9 mouse cellular contexts compared by ENCODE assay signal in the genomic region with DNA sequence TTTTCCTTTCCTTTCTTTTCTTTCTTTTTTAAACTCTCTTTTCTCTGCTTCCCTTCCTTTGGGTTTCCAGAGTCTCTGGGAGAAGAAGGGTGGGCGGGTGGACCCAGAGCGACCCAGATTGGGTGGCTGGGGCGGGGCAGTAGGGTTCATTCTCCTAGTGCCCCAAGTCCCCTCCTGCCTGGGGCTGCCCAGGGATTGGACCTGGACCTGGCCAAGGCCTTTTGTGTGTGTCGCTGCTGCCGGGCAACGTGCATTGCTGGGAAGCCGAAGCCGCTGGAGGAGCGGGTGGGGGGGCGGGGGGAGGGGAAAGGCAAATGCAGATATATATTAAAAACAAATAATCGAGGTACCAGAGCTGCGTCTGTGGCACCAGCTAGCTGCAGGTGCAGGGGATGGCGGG. TPM values are rescaled to one million over a fixed set of nuclear protein-coding genes. Genes with fewer than 3 reads are reported as not detected.
DNase-seq lines count a peak whose midpoint lies in the region; ATAC-seq and TF ChIP-seq lines count a peak whose summit lies in the region.
"Had no signal": no experiment of that assay in that cellular context is flagged by ENCODE, and none has a peak within 500 bp of the region (broad histone marks: within the 10 kb centered on the region; RNA-seq: fewer than 3 reads in every experiment).

No protein-coding gene starts in this region.

- DNase-seq in kidney, adult 2 months = peak; percentile 39
- DNase-seq in kidney, adult 9 months = no peak
- no peak for DNase-seq in embryonic facial prominence, embryonic 14.5 days (ENCODE audit: low spot score)
- peak; percentile 58 for DNase-seq in midbrain, postnatal 0 days (ENCODE audit: low spot score)
- DNase-seq in gastrocnemius, adult 8-10 months (ENCODE audit: low spot score in 2 of 2) = no peak
- no peak for DNase-seq in left cerebral cortex, adult 9 months (ENCODE audit: low spot score in 2 of 2)
- no peak for DNase-seq in cerebellum, adult 18-20 months

- H3K4me1 ChIP-seq in kidney, adult 2 months (ENCODE audit: control insufficient read depth, insufficient read depth, low read length) = 0 out of 2 replicates have a peak, but pooled peaks cover 3% of the 10 kb centered on the region
- peaks cover 8% of the 10 kb centered on the region; the same call in 1 of the 2 replicates for H3K4me1 ChIP-seq in embryonic facial prominence, embryonic 14.5 days (ENCODE audit: control insufficient read depth, insufficient read depth, low read length)
- peaks cover 66% of the 10 kb centered on the region for H3K4me1 ChIP-seq in hindbrain, embryonic 15.5 days (replicated peaks)
- H3K4me1 ChIP-seq in midbrain, postnatal 0 days (ENCODE audit: insufficient read depth, low read length) = peaks cover 12% of the 10 kb centered on the region; the same call in 1 of the 2 replicates

- ATAC-seq in embryonic facial prominence, embryonic 14.5 days (ENCODE audit: low read depth) = no peak
- ATAC-seq in hindbrain, embryonic 15.5 days (ENCODE audit: low FRiP score, low read depth) = no peak
- ATAC-seq in midbrain, postnatal 0 days (ENCODE audit: low FRiP score) = no peak

- peak overlapping the region; percentile 87 for H3K4me2 ChIP-seq in embryonic facial prominence, embryonic 14.5 days (ENCODE audit: low read depth, low read length)
- H3K4me2 ChIP-seq in hindbrain, embryonic 15.5 days = peak overlapping the region; percentile 71
- peak overlapping the region; percentile 45; the same call in 1 of the 2 replicates for H3K4me2 ChIP-seq in midbrain, postnatal 0 days (ENCODE audit: low read depth, low read length, poor library complexity, severe bottlenecking)

- H3K9ac ChIP-seq in embryonic facial prominence, embryonic 14.5 days (ENCODE audit: low read depth, low read length) = no peak overlapping the region
- H3K9ac ChIP-seq in hindbrain, embryonic 15.5 days = 0 out of 2 replicates have a peak overlapping the region, but pooled peaks have one; percentile 46
- no peak overlapping the region for H3K9ac ChIP-seq in midbrain, postnatal 0 days (replicated peaks; ENCODE audit: low read length, poor library complexity, severe bottlenecking)

- no peak for TF ChIP-seq CTCF in kidney, adult 2 months (conservative IDR thresholded peaks at IDR 0.05; ENCODE audit: insufficient read depth, insufficient read length, low read depth, low read length)
- TF ChIP-seq CTCF in midbrain, postnatal 0 days (IDR thresholded peaks at IDR 0.05) = no peak

- H3K9me3 ChIP-seq in embryonic facial prominence, embryonic 14.5 days (ENCODE audit: control insufficient read depth, low read length) = no peaks in the 10 kb centered on the region
- no peaks in the 10 kb centered on the region for H3K9me3 ChIP-seq in hindbrain, embryonic 15.5 days
- no peaks in the 10 kb centered on the region for H3K9me3 ChIP-seq in midbrain, postnatal 0 days (ENCODE audit: low read length)

- H3K4me3 ChIP-seq in kidney, adult 2 months (ENCODE audit: insufficient read depth, low read depth, low read length) = no peak overlapping the region
- H3K4me3 ChIP-seq in embryonic facial prominence, embryonic 14.5 days (ENCODE audit: low read depth, low read length) = peak overlapping the region; percentile 45
- peak overlapping the region; percentile 37; the same call in 1 of the 2 replicates for H3K4me3 ChIP-seq in hindbrain, embryonic 15.5 days
- H3K4me3 ChIP-seq in midbrain, postnatal 0 days (ENCODE audit: low read depth, low read length) = no peak overlapping the region; the same call in 1 of the 2 replicates

- no peaks in the 10 kb centered on the region; the same call in 1 of the 2 replicates for H3K27me3 ChIP-seq in kidney, adult 2 months (replicated peaks; ENCODE audit: control insufficient read depth, insufficient read depth, low read length)
- H3K27me3 ChIP-seq in embryonic facial prominence, embryonic 14.5 days (replicated peaks; ENCODE audit: control insufficient read depth, insufficient read depth, low read length) = peaks cover 49% of the 10 kb centered on the region
- no peaks in the 10 kb centered on the region for H3K27me3 ChIP-seq in hindbrain, embryonic 15.5 days
- H3K27me3 ChIP-seq in midbrain, postnatal 0 days (ENCODE audit: insufficient read depth, low read length) = no peaks in the 10 kb centered on the region

- no peak overlapping the region for H3K27ac ChIP-seq in kidney, adult 2 months (ENCODE audit: insufficient read depth, low read depth, low read length)
- H3K27ac ChIP-seq in embryonic facial prominence, embryonic 14.5 days (replicated peaks; ENCODE audit: low read depth, low read length) = no peak overlapping the region
- peak overlapping the region; percentile 80 for H3K27ac ChIP-seq in hindbrain, embryonic 15.5 days (replicated peaks)
- H3K27ac ChIP-seq in midbrain, postnatal 0 days (ENCODE audit: low read depth, low read length) = peak overlapping the region; percentile 38; the same call in 1 of the 2 replicates

- H3K36me3 ChIP-seq in kidney, adult 2 months (ENCODE audit: control insufficient read depth, insufficient read depth, low read length) = no peaks in the 10 kb centered on the region
- H3K36me3 ChIP-seq in embryonic facial prominence, embryonic 14.5 days (ENCODE audit: control insufficient read depth, insufficient read depth, low read length) = no peaks in the 10 kb centered on the region
- H3K36me3 ChIP-seq in hindbrain, embryonic 15.5 days = no peaks in the 10 kb centered on the region
- H3K36me3 ChIP-seq in midbrain, postnatal 0 days (ENCODE audit: insufficient read depth, low read length) = peaks cover 8% of the 10 kb centered on the region; the same call in 1 of the 2 replicates

- no peak for TF ChIP-seq POLR2A in kidney, adult 2 months (IDR thresholded peaks at IDR 0.05; ENCODE audit: low read depth, low read length)

- WGBS in kidney, adult 2 months = 14% methylated on average over 13 of the region's 13 CpGs
- WGBS in embryonic facial prominence, embryonic 14.5 days = 10% methylated on average over 12 of the region's 13 CpGs
- 13% methylated on average over 12 of the region's 13 CpGs for WGBS in hindbrain, embryonic 15.5 days
- WGBS in midbrain, postnatal 0 days = 10% methylated on average over 8 of the region's 13 CpGs

RNA-seq across cellular contexts. Expression of a gene that starts 10.2 kb away (rescaled TPM):
- polyA plus RNA-seq in kidney, adult 2 months (2012; rRNA removed) = 1,526 and 1,915 TPM in 2 replicates
- not detected in 2 replicates for polyA plus RNA-seq in embryonic facial prominence, embryonic 14.5 days (2014; fragmentation: Nextera tagmentation; extraction: Ambion mirVana)
- polyA plus RNA-seq in hindbrain, embryonic 15.5 days (2015; fragmentation: Nextera tagmentation; extraction: Ambion mirVana) = not detected in 2 replicates
- 0.71 TPM in 1 of 2 replicates, not detected in the other for total RNA-seq in midbrain, postnatal 0 days (2014; rRNA removed)
- polyA plus RNA-seq in midbrain, postnatal 0 days (2015; fragmentation: Nextera tagmentation; extraction: Ambion mirVana) = 0.45 and 0.57 TPM in 2 replicates
- total RNA-seq in gastrocnemius, adult 8-10 months (2022) = not detected
- polyA plus RNA-seq: liver, embryonic 16.5 days had no signal

Comparison
In these comparisons a context has a peak if more than half of its experiments do, and no peak if none do; other contexts are left out.
1. DNase-seq: peak in kidney, adult 2 months (single experiment) and midbrain, postnatal 0 days (single experiment); none in kidney, adult 9 months (single experiment), embryonic facial prominence, embryonic 14.5 days (single experiment), gastrocnemius, adult 8-10 months (0 of 2), left cerebral cortex, adult 9 months (0 of 2) and cerebellum, adult 18-20 months (0 of 2).
2. H3K27ac ChIP-seq: peak in hindbrain, embryonic 15.5 days (single experiment) and midbrain, postnatal 0 days (single experiment); none in kidney, adult 2 months (single experiment) and embryonic facial prominence, embryonic 14.5 days (single experiment).
3. H3K4me3 ChIP-seq: peak in embryonic facial prominence, embryonic 14.5 days (single experiment) and hindbrain, embryonic 15.5 days (single experiment); none in kidney, adult 2 months (single experiment) and midbrain, postnatal 0 days (single experiment).
4. RNA of a gene that starts 10.2 kb away (polyA plus RNA-seq): 1,526 to 1,915 TPM in kidney, adult 2 months; 0.45 to 0.57 TPM in midbrain, postnatal 0 days, not detected in hindbrain, embryonic 15.5 days and not detected in embryonic facial prominence, embryonic 14.5 days; every median in the first group is over 100 times any median in the second.
5. Peak in every context shown above with its lines, with median percentiles within 50 percentile points of each other: H3K4me2 ChIP-seq.